ENCODE assay signal across 9 mouse cellular contexts in the genomic region with DNA sequence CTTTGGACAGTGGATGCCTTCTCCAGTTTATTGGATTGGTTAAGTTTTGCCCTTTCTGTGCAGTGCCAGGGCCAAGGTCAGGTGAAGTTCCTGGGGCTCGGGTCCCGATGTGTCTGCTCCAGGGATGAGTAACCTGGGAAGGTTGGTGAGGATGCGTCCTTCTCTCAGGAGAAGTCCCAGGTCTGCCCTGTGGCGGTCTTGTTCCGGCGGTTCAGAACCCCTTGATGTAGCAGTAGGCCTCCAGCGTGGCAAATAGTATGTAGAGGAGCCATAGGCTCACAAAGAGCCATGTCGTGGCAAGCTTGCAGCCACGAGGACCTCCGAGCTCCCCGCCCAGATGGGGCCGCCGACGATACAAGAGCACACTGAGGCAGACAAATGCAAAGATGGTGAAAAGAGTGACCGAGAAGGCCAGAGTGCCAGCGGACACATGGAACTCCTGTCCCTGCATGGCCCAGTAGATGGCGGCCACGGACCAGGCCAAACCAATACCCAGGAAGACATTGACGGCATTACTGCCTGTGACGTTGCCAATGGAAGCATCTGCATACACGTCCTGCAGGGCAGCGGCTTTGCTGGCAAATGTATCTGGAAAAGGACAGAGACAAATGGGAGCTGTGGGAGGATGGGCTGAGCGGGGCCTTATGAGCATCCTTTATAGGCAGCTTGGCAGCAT.
DNase-seq lines count a peak whose midpoint lies in the region; ATAC-seq and TF ChIP-seq lines count a peak whose summit lies in the region.
"Had no signal": no experiment of that assay in that cellular context is flagged by ENCODE, and none has a peak within 500 bp of the region (broad histone marks: within the 10 kb centered on the region; RNA-seq: fewer than 3 reads in every experiment).

No protein-coding gene starts in this region.

- peak overlapping the region; percentile 9 for H3K4me3 ChIP-seq in cerebellum, adult 2 months (replicated peaks; ENCODE audit: insufficient read depth, low read depth, low read length)
- H3K4me3 ChIP-seq in hindbrain, embryonic 16.5 days (ENCODE audit: low read length), result no peak overlapping the region
- H3K4me3 ChIP-seq in midbrain, embryonic 10.5 days, result no peak overlapping the region; the same call in 1 of the 2 replicates
- H3K4me3 ChIP-seq: limb, embryonic 12.5 days had no signal

- H3K36me3 ChIP-seq in hindbrain, embryonic 16.5 days (ENCODE audit: control insufficient read depth, insufficient read depth, low read length), result no peaks in the 10 kb centered on the region
- H3K36me3 ChIP-seq in midbrain, embryonic 10.5 days, result no peaks in the 10 kb centered on the region
- no peaks in the 10 kb centered on the region for H3K36me3 ChIP-seq in splenic B cell, adult 2 months (ENCODE audit: control insufficient read depth, insufficient read depth, low read length, poor library complexity, severe bottlenecking)
- H3K36me3 ChIP-seq: limb, embryonic 12.5 days had no signal

- ATAC-seq in CD4-positive, CD25-positive, alpha-beta regulatory T cell, adult 4 months, result no peak
- peak; percentile 97 for ATAC-seq in frontal cortex, adult (ENCODE audit: low TSS enrichment)
- ATAC-seq in hindbrain, embryonic 16.5 days, result peak; percentile 92

- peak; percentile 99 for TF ChIP-seq CTCF in cerebellum, adult 2 months (IDR thresholded peaks at IDR 0.05; ENCODE audit: borderline replicate concordance, insufficient read depth, low read depth, low read length)

- TF ChIP-seq POLR2A in cerebellum, adult 2 months (IDR thresholded peaks at IDR 0.05; ENCODE audit: borderline replicate concordance, insufficient read depth, low read length), result no peak

- no peak overlapping the region for H3K27ac ChIP-seq in cerebellum, adult 2 months (ENCODE audit: insufficient read depth, low read length)
- H3K27ac ChIP-seq in hindbrain, embryonic 16.5 days (ENCODE audit: low read depth, low read length), result no peak overlapping the region
- 0 out of 2 replicates have a peak overlapping the region, but pooled peaks have one; percentile 13 for H3K27ac ChIP-seq in midbrain, embryonic 10.5 days (replicated peaks)
- H3K27ac ChIP-seq: limb, embryonic 12.5 days had no signal

- H3K9ac ChIP-seq in hindbrain, embryonic 16.5 days (ENCODE audit: low read depth, low read length), result peak overlapping the region; percentile 35; the same call in 1 of the 2 replicates
- H3K9ac ChIP-seq: limb, embryonic 12.5 days had no signal

- peak overlapping the region; percentile 39; the same call in 1 of the 2 replicates for H3K4me2 ChIP-seq in hindbrain, embryonic 16.5 days (ENCODE audit: low read length)
- H3K4me2 ChIP-seq: limb, embryonic 12.5 days had no signal

- peaks cover 5% of the 10 kb centered on the region; the same call in 1 of the 2 replicates for H3K4me1 ChIP-seq in cerebellum, adult 2 months (ENCODE audit: control insufficient read depth, insufficient read depth, low read length)
- H3K4me1 ChIP-seq in hindbrain, embryonic 16.5 days (ENCODE audit: control insufficient read depth, insufficient read depth, low read depth, low read length), result peaks cover 2% of the 10 kb centered on the region; the same call in 1 of the 2 replicates
- peaks cover 36% of the 10 kb centered on the region for H3K4me1 ChIP-seq in midbrain, embryonic 10.5 days
- H3K4me1 ChIP-seq: limb, embryonic 12.5 days had no signal

- H3K27me3 ChIP-seq in cerebellum, adult 2 months (ENCODE audit: control insufficient read depth, insufficient read depth, low read length), result no peaks in the 10 kb centered on the region
- no peaks in the 10 kb centered on the region for H3K27me3 ChIP-seq in hindbrain, embryonic 16.5 days (replicated peaks; ENCODE audit: control insufficient read depth, insufficient read depth, low read length)
- H3K27me3 ChIP-seq in midbrain, embryonic 10.5 days (ENCODE audit: low read depth, poor library complexity, severe bottlenecking), result peaks cover 8% of the 10 kb centered on the region
- no peaks in the 10 kb centered on the region for H3K27me3 ChIP-seq in splenic B cell, adult 2 months (ENCODE audit: control insufficient read depth, insufficient read depth, low read length, poor library complexity, severe bottlenecking)
- H3K27me3 ChIP-seq: limb, embryonic 12.5 days had no signal

- peak; percentile 3 for DNase-seq in CD4-positive, CD25-positive, alpha-beta regulatory T cell, adult 2 months (ENCODE audit: low read depth, low spot score)
- DNase-seq in cerebellum, adult 2 months, result peak; percentile 89 to 90
- peak; percentile 37 to 85 for DNase-seq in left cerebral cortex, adult 9 months (ENCODE audit: low spot score in 2 of 2)
- peak; percentile 82 for DNase-seq in midbrain, embryonic 10.5 days (ENCODE audit: low spot score)
- DNase-seq in splenic B cell, adult 2 months (ENCODE audit: low read depth, low spot score), result peak; percentile 5

- 26% methylated on average over 23 of the region's 23 CpGs for WGBS in cerebellum, adult 2 months
- 32% methylated on average over 23 of the region's 23 CpGs for WGBS in hindbrain, embryonic 16.5 days
- 34% methylated on average over 23 of the region's 23 CpGs for WGBS in midbrain, embryonic 10.5 days

- no peaks in the 10 kb centered on the region for H3K9me3 ChIP-seq in hindbrain, embryonic 16.5 days (ENCODE audit: control insufficient read depth, low read length)
- no peaks in the 10 kb centered on the region for H3K9me3 ChIP-seq in midbrain, embryonic 10.5 days (replicated peaks)
- H3K9me3 ChIP-seq: limb, embryonic 12.5 days had no signal

Comparison
In these comparisons a context has a peak if more than half of its experiments do, and no peak if none do; other contexts are left out.
1. DNase-seq: peak in every context shown above with its lines; median percentile 90 in cerebellum, adult 2 months; 82 in midbrain, embryonic 10.5 days; 61 in left cerebral cortex, adult 9 months; 5 in splenic B cell, adult 2 months; 3 in CD4-positive, CD25-positive, alpha-beta regulatory T cell, adult 2 months.